Mouse (Mus musculus): Measurements from ENCODE around the gene Atl3.
A peak's percentile ranks its signal among the peaks of the same experiment; 100 is the strongest.

Gene Atl3

DNA sequence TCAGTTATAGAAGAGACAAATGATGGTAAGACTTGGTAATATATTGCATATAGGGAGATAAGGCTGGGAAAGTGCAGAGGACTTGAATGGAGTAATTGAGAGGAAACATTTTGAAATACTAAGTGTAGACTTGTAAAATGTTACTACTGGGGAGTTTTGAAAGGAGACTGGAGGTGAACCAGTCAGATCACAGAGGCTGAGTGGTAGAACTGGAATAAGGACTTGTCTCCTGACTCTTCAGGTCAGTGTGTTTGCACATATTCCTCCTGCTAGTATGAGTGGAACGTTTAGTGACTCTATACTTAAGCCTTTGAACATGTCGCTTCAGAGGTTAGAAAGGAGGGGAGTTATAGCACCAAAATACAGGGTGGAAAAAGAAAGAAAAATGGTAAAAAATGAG, 8.6 kb downstream of the Atl3 start:
- no peak for DNase-seq

DNA sequence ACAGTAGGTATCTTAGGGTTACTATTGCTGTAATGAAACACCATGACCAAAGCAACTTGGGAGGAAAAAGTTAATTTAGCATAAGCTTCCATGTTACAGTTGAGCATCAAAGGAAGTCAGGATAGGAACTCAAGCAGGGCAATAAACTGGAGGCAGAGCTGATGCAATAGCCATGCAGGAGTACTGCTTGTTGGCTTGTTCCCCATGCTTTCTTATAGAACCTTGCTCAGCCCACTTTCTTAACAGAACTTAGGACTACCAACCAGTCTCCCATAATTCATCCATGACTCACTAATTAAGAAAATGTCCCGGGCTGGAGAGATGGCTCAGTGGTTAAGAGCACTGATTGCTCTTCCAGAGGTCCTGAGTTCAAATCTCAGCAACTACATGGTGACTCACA, 12.5 kb downstream of the Atl3 start:
- DNase-seq: no peak

DNA sequence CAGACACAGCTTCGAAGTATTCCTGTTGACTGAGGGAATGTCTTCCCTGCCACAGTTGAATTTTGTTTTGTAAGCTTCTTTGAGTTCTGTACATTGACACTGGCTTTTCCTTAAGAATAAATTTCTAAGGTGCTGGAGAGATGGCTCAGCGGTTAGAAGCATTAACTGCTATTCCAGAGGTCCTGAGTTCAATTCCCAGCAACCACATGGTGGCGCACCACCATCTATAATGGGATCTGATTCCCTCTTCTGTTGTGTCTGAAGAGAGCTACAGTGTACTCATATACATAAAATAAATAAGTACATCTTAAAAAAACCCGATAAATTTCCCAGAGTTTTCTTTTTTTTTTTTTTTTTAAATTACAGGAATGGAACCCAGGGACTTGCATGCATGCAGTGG, 14.2 kb downstream of the Atl3 start:
- no peak for DNase-seq

DNA sequence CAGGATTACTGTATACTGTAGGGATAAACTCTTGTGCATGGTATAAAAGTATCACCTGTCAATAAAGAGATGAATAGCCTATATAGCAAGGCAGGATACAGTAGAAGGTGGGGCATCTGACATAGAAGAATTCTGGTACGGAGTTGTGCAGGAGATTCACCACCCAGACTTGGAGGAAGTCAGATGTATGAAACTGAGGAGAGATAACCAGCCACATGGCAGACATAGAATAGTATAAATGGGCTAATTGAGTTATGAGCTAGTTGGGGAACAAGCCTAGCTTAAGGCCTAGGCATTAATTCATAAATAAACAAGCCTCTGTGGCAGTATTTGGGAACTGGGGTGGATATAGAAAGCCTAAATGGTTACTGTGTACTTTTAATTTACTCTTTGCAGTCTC, 22.6 kb downstream of the Atl3 start:
- no peak for DNase-seq

DNA sequence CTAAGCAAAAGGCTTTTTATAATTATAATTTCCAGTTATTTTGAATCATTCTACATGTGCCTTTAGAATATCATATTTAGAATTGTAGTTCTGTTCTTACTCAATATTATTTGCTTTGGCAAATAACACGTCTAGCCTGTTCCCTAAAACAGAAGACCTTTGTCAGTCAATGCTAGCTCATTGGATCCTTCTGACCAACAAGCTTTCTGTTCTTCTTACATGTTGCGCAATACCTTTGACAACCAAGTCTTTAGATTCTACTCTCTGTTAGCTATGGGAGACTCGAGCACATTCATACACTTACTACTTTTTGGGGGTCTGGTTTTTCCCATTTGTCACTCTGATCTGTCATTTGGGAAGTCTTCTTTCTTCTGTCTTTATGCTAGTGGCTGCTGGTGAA, 27.8 kb downstream of the Atl3 start:
- no peak for DNase-seq

DNA sequence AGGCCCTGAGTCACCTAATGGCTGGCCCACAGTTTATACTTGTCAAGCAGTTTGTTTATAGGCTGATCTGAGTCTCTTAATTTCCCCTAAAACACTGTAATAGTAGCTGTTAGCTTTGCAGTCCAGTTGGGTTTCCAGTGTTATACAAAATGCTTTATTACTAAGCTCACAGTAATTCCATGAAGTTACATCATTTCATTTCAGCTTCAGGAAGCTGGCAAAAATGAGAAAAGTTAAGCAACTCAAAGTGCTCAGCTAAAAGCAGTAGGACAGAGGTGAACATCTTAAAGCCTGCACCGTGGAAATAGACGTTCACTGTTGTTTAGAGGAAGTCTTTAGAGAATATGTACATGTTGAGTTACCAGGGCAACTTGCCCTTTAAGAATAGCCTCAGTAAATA, 29.0 kb downstream of the Atl3 start:
- DNase-seq: no peak

DNA sequence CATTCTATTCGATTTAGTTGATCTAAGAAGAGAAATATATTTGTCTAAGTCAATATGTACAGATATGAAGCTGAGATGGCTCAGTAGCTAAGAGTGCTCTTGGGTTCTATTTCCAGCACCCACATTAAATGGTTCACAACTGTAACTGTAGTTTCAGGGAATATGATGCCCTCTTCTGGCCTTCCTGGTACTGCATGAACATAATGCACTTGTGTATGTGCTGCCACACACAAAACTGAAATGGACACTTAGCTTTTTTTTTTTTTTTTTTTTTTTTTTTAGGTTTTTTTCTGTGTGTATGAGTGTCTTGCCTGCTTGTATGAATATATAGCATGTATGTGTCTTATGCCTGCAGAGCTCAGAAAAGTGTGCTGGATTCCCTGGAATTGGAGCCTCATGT, 29.5 kb downstream of the Atl3 start:
- DNase-seq: no peak

DNA sequence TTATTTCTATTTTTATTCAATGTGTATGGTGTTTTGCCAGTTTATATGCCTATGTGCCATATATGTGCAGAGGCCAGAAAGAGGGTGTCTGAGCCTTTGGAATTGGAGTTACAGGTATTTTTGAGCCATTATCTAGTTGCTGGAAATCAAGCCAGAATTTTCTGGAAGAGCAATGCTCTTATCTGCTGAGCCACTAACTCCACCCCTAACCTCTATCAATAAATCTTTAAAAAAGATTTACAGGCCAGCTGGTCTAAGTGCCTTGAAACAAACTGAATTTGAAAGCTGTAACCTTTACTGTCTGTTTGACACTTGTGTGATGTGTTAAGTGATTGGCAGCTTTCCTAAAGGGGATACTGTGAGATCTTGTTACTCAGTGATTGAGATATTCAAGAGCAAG, 29.9 kb downstream of the Atl3 start:
- DNase-seq: no peak

DNA sequence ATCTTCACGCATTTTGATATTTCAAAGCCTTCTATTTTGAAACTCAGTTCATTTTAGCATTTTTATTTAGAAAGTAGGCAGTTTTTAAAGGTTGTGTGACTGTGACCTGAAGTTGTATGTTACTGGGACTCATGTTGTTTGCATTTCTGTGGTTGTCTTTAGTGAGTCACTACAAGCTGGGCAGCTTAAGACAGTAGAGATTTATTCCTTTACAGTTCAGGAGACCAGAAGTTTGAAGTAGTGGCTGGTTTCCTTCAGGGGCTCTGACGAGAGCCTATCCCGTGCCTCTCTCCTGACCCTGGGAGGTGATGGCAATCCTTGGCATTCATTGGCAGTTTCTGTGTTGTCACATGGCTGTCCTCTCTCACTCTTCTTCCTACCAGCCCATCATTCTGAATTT, 31.0 kb downstream of the Atl3 start:
- DNase-seq: no peak

DNA sequence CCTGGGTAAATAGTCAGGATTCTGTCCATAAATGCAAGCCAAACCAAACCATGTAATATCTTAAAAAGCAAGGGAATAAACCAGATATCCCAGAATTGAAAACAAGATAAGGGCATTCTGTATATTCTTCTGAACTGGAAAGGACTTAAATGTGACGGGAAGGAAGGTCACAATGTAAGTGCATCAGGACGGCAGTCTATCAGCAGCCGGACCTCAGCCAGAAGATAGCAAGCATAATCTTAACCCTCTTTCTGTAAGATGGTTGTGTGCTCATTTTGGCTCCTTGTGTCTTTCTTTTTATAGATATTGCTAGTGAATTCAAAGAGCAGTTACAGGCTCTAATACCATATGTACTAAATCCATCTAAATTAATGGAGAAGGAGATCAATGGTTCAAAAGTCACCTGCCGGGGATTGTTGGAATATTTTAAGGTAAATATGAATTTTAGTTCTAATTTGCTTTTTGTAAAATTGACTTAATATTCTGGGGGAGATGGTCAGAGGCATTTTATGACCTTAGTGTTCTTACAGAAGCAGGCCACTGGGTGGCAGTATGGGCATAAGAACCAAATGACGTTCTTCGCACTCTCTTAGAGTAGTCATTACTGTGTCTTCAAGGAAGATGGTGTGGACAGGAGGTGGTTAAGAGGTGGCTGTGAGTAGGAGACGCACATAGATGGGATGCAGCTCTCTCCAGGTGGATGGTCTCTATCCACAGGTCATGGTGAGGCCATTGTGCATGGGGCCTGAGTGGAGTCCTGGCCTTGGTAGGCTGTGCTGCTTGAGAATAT, 35.0 kb downstream of the Atl3 start:
- DNase-seq: peak; percentile 10

DNA sequence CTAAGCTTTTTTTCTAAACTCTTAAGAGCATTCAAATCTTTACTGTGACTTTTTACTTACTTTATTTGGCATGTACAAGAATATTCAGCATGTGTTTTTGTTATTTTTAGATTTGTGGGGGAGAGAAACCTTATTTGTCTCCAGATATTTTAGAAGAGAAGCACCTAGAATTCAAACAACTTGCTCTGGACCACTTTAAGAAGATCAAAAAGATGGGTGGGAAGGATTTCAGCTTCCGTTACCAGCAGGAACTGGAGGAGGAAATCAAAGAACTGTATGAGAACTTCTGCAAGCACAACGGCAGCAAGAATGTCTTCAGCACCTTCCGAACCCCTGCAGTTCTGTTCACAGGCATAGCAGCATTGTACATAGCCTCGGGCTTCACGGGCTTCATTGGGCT, 38.1 kb downstream of the Atl3 start:
- DNase-seq: no peak

DNA sequence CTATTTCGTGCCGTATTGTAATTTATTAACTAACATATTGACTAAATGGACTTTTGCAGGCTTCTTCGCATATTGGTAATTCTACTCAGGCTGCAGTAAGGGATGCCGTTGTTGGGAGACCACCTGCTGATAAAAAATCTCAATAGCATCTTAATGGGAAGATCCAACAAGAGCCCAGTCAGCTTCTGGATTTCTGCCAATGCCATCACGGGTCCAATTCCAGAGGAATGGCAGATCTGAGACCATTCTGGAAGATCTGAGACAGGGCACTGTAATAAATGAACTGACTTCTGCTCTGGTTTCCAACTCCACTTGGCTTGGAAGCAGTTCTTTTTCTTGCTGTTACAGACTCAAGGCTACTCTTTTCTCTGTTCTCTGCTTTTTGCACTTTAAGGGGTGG, 40.1 kb downstream of the Atl3 start:
- DNase-seq: peak; percentile 23

DNA sequence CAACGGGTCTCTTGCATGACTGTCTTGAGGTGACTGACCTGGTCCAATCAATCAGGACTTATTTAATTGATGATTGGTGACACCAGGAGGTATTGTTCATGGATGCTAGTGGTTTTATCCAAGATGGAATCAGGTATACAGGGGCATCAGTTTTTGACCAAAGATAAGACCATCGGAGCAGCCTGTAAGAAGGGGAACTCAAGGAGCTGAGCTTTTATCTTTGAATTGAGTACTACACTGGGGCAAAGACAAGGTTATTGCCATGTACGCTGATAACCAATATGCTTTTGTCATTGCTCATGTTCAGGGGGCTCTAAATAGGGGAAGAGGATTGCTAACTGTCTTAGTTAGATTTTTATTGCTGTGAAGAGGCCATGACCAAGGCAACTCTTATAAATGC, 55.1 kb downstream of the Atl3 start:
- no peak for DNase-seq

DNA sequence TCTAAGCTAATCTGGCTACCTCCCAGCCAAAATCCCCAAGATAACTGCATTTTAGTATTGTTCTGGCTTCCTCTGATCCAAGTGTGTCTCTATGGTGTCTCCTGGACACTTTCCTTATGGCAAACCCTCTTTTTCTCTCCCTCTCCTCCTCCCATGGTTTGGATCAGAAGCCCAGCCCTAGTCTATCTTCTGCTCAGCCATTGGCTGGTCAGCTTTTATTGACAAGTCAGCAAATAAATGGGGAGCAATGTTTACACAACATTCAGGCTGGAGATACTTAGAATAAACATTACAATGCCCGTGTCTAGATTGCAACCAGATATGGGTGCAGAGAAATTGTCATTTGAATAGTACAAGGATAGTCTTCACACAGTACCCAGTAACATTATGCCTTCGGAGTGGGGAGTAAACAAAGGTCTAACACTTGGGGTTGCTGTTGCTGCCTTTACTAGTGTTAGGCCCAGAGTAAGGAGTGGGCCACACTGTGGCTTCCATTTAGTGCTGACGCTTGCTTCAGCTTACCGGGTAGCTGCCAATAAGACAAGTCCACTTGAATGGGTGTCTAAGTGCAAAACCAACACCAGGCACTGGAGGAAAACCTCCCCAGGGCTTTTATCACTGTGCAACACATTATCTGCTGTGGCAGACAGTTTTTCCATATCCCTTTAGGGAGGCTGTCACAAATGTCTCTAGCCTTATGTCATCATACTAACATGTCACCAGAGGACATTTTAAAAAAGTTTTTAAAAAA, 57.9 kb downstream of the Atl3 start:
- no peak for DNase-seq

DNA sequence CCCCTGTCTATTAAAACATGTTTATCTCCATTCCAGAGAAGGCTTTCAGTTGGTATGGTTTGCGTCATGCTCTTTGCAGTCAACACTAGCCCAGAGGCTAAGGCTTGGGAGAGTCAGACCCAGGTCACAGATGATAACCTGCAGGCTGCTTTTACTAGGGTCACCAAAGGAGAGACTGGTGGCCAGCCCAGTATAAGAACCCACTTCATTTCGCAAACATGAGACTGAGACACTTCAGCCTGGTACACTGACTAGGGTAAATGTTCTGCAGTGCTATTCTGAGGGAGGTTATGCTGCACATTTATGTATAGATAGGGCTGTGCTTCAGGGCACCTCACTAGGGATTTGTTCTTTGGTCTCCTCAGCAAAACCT, 58.4 kb downstream of the Atl3 start:
- DNase-seq: no peak

DNA sequence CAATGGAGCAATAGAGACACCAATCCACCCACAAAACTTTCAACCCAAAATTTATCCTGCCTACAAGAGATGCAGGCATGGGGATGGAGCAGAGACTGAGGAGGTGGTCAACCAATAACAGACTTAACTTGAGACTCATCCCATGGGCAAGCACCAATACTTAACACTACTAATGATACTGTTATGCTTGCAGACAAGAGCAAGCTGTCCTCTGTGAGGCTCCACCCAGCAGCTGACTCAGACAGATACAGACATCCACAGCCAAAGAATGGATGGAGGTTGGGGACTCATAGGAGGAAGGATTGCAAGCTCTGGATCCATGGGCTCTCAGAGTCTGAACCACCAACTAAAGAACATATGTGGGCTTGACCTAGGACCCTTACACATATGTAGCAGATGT, 59.6 kb downstream of the Atl3 start:
- no peak for DNase-seq

DNA sequence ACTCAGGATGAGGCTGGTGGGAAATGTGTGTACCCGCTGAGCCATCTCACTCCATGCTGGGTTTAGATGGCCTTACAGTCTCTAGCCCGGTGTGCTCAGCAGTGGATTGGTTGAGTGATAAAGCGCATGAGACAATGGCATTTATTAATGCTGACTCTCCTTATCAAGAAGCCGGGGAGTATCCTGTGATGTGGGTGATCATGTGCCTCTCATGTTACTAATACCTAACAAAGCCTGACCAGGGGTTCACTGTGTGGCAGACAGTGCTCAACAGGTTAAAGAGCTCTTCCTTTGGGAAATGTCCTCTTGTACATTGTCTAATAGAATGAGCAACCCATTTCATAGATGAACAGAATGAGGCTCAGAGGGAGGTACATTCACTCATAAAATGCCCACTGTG, 61.0 kb downstream of the Atl3 start:
- no peak for DNase-seq

DNA sequence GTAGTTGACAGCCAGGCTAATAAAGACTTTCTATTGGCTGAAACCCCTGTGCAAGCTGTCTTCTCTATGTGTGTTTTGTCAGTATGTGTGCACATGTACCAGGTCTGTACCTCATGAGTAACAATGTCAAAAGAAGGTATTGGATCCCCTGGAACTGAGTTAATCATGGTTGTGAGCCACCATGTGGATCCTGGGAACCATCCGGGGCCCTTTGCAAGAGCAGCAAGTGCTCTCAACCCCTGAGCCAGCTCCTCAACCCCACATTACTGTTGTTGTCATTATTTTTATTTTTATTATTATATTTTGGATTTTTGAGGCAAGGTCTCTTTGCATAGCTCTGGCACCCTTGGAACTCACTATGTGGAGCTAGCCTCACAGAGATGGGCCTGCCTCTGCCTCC, 62.8 kb downstream of the Atl3 start:
- no peak for DNase-seq

DNA sequence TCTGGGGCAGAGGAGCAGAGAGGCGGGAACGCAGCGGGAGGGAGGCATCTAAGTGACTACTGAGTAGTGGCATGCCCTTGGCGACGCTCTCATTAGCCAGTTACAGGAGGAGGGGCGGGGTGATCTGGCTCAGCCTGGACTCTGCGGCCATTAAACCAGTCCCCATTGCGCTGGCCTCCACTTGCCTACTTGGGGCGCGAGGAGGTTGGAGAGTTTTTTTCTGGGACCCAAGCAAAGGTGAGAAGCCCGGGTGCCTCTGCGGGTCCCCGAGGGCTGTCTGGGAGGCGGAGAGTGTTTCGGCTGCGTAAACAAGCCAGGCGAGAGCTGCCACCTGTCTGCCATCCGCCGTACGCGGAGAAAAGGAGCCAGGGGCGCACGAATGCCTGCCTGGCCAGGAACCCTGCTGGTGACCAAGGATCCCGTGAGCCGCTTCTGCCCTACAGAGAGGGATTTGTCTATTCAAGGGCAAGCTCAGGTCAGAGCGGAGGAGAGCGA, 63.5 kb downstream of the Atl3 start, which contains the start of gene Pla2g16:
Gene Pla2g16 (plus strand): TSS at position 132 of the 495 bp plus-strand sequence.
- DNase-seq: no peak

DNA sequence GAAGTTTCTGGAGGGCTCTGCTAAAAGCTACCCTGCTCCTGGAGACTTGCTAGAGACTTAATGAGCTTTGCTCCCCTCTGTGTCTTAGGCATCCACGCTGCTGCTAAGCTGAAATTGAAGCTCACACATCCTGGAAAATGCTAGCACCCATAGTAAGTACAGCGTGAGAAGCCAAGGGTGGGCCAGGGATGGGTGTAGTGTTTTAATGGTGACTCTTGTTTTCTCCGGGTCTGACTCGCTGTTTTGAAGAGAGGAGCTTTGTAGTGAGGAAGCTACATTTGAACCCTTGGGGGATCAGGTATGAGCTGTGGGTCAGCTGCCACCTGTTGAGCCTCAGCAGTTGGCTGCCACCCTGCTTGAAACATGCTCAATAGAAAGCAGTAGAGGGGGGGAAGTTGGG, 64.0 kb downstream of the Atl3 start:
- DNase-seq: no peak

DNA sequence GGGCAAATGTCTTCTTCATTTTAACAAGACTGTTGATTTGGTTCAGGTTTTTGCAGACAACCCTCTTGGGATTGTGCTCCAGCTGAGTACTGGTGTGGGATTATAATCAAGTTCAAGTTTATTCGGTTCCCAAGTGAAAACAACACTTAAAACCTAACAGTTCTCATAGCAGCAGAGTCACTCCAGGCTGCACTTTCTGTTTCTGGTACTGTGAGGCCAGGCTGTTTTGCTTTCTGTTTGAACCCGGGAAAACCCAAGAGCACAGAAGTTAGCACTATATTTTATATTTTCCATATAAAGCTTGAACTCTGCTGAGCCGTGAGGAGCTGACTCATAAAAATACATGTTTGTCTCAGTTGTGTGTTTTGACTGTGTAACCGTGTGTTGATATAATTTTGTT, 64.8 kb downstream of the Atl3 start:
- no peak for DNase-seq

DNA sequence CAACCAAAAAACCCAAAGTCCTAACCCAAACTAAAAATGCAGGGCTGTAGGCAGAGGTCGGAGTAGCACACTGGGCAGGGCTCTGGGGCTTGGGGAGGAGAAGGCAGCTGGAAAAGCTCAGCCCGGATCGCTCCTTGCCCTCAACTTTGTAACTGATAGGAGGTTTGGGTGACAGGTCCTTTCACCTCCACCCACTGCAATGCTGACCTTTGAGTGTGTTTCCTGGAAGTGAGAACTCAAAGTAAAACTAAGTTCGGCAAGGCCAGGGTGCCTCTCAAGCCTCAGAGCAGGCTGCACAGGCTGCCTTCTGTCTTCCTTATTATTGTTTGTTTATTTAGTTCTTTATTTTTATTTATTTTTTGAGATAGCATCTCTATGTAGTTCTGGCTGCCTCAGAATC, 66.1 kb downstream of the Atl3 start:
- no peak for DNase-seq

DNA sequence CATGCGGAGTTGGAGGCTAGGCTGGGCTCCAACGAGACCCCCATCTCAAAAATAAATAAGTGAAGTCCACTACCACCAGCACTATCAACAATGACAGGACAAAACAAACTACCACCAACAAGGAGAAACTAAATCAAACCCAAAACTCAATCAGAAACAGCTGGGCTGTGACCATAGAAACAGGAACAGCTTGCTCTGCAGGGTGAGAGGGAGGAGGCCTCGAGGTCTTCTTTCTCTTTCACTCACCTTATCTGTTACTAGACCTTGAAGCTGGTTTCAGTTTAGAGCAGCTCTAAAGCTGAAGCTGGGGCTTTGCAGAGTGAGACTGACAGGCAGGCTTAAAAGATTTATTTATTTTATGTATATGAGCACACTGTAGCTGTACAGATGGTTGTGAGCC, 67.6 kb downstream of the Atl3 start:
- DNase-seq: no peak

DNA sequence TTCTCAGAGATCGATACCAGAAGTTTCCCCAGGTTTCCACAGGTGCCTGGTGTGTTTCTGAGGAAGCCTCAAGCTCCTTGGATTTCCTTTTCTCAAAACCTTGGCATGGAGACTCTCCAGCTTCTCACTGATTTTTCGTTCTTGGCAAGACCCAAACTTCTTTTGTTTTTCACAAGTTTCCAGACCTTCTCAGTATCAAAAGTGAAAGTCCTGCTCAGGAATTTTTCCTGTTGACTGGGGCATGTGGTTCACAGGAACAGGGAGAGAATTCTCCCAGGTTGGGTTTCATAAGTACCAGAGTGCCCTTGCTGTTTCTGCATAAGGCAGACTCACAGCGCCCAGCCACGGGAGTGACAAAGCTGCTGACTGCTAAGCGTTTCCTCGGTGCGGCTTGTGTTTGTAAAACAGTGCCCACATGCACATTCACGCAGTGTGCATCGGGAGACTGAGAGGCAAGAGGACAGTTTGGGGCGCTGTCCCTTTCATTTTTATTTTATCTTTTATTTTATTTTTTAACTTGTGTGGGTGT, 68.8 kb downstream of the Atl3 start:
- DNase-seq: no peak

Measured in cerebellum, adult 11-12 months (tissue).